Mouse (Mus musculus) kidney, adult 2 months (tissue): ENCODE measurements around the gene Daam1. TPM values are rescaled to one million over a fixed set of nuclear protein-coding genes. Genes with fewer than 3 reads are reported as not detected.

Experiments used
- DNase-seq: peaks from one replicate; pipeline ENCODE4 v3.0.0; 2021
- H3K27ac ChIP-seq: fragments of 200-500 bp; 2 replicates; pipeline ENCODE4 v1.5.1; 2012; ENCODE audit warnings: low read depth, low read length, control low read depth, inconsistent platforms; ENCODE audit not compliant: insufficient read depth
- H3K27me3 ChIP-seq: fragments of 200-500 bp; replicated peaks from 2 replicates; pipeline ENCODE4 v1.6.1; 2012; ENCODE audit warnings: mild to moderate bottlenecking, moderate library complexity, low read length, inconsistent platforms; ENCODE audit not compliant: control insufficient read depth, insufficient read depth
- H3K36me3 ChIP-seq: fragments of 200-500 bp; 2 replicates; pipeline ENCODE4 v1.6.1; 2012; ENCODE audit warnings: mild to moderate bottlenecking, moderate library complexity, low read length, inconsistent platforms; ENCODE audit not compliant: control insufficient read depth, insufficient read depth
- H3K4me1 ChIP-seq: fragments of 200-500 bp; 2 replicates; pipeline ENCODE4 v1.6.1; 2011; ENCODE audit warnings: low read length; ENCODE audit not compliant: control insufficient read depth, insufficient read depth
- H3K4me3 ChIP-seq: fragments of 200-500 bp; 2 replicates; pipeline ENCODE4 v1.5.1; 2011; ENCODE audit warnings: mild to moderate bottlenecking, low read depth, low read length, control low read depth; ENCODE audit not compliant: insufficient read depth
- CTCF ChIP-seq: fragments of 200-500 bp; conservative IDR thresholded peaks from 2 replicates; pipeline ENCODE4 v1.5.1; 2011; ENCODE audit warnings: low read depth, mild to moderate bottlenecking, control low read depth, low read length, moderate library complexity, mixed read lengths; ENCODE audit not compliant: insufficient read depth, insufficient read length
- POLR2A ChIP-seq: fragments of 200-500 bp; IDR thresholded peaks from one replicate; pipeline ENCODE4 v1.6.1; 2011; ENCODE audit warnings: low read depth, low read length, control low read depth
- WGBS: fragments of 180-500 bp; shearing (Covaris S2); methylation state at CpG from one replicate; pipeline ENCODE4 v1.1.7; 2018; 5-methylcytosine and 5-hydroxymethylcytosine counted together
- polyA plus RNA-seq: library from polyadenylated mRNA; depleted of rRNA; stranded (reverse); fragments of >200 nt; gene quantifications from 2 replicates; pipeline ENCODE4 v1.2.3, GENCODE M21; 2012; rRNA removed

The Daam1 gene
- 4.7 and 5.2 TPM in 2 replicates for polyA plus RNA-seq

GRCm38 (mm10) chr12:71830607-71831257 lies at the start of gene Daam1:
TSS of gene Daam1 (plus strand) at chr12:71831078.
- Histone ChIP-seq H3K4me1 (peaks cover 16% of the 10 kb centered on the region; the same call in 1 of the 2 replicates), H3K36me3 (no peaks in the 10 kb centered on the region), H3K27ac (peak within 1 kb of the TSS; percentile 81), H3K27me3 (no peaks in the 10 kb centered on the region), H3K4me3 (peak within 1 kb of the TSS; percentile 93)
- DNase-seq, result peak; percentile 99
- WGBS, result under 1% methylated on average over 35 of the region's 35 CpGs
- TF ChIP-seq CTCF, result peak; percentile 57
- peak; percentile 96 for TF ChIP-seq POLR2A

- Histone ChIP-seq H3K4me1 (no peaks in the 10 kb centered on the region), H3K27me3 (no peaks in the 10 kb centered on the region; the same call in 1 of the 2 replicates), H3K27ac (no peak overlapping the region), H3K4me3 (no peak overlapping the region), H3K36me3 (no peaks in the 10 kb centered on the region)
- WGBS, result 44% methylated on average over 7 of the region's 7 CpGs
- no peak for TF ChIP-seq CTCF
- TF ChIP-seq POLR2A, result no peak
- DNase-seq, result peak; percentile 40
These were observed 49.7 kb upstream of the Daam1 start for GRCm38 (mm10) chr12:71781220-71781619.

- Histone ChIP-seq H3K4me1 (no peaks in the 10 kb centered on the region), H3K4me3 (no peak overlapping the region), H3K27me3 (no peaks in the 10 kb centered on the region; the same call in 1 of the 2 replicates), H3K36me3 (no peaks in the 10 kb centered on the region), H3K27ac (no peak overlapping the region)
- 55% methylated on average over 3 of the region's 3 CpGs for WGBS
- DNase-seq, result peak; percentile 53
- TF ChIP-seq CTCF (no peak), POLR2A (no peak)
These were observed 46.9 kb upstream of the Daam1 start for GRCm38 (mm10) chr12:71783970-71784369.

- DNase-seq, result no peak
- 59% methylated on average over 11 of the region's 11 CpGs for WGBS
- Histone ChIP-seq H3K4me1 (no peaks in the 10 kb centered on the region), H3K4me3 (no peak overlapping the region), H3K27ac (no peak overlapping the region), H3K36me3 (no peaks in the 10 kb centered on the region), H3K27me3 (no peaks in the 10 kb centered on the region; the same call in 1 of the 2 replicates)
- TF ChIP-seq POLR2A (no peak), CTCF (no peak)
These were observed 46.1 kb upstream of the Daam1 start for GRCm38 (mm10) chr12:71784666-71785255.

GRCm38 (mm10) chr12:71786521-71786920 lies 44.4 kb upstream of the Daam1 start:
- Histone ChIP-seq H3K27me3 (no peaks in the 10 kb centered on the region), H3K36me3 (no peaks in the 10 kb centered on the region), H3K4me1 (no peaks in the 10 kb centered on the region), H3K27ac (no peak overlapping the region), H3K4me3 (no peak overlapping the region)
- TF ChIP-seq POLR2A (no peak), CTCF (no peak)
- no peak for DNase-seq

GRCm38 (mm10) chr12:71788791-71789190 lies 42.1 kb upstream of the Daam1 start:
- no peaks in the 10 kb centered on the region for H3K36me3 ChIP-seq
- no peaks in the 10 kb centered on the region for H3K4me1 ChIP-seq
- peak; percentile 24 for DNase-seq
- no peak overlapping the region for H3K4me3 ChIP-seq
- WGBS, result 72% methylated on average over 4 of the region's 4 CpGs
- TF ChIP-seq POLR2A (no peak), CTCF (no peak)
- no peaks in the 10 kb centered on the region for H3K27me3 ChIP-seq
- no peak overlapping the region for H3K27ac ChIP-seq

GRCm38 (mm10) chr12:71790581-71790980 lies 40.3 kb upstream of the Daam1 start:
- DNase-seq, result no peak
- H3K4me3 ChIP-seq, result no peak overlapping the region
- no peaks in the 10 kb centered on the region for H3K27me3 ChIP-seq
- WGBS, result 94% methylated on average over 1 of the region's 1 CpGs
- H3K4me1 ChIP-seq, result no peaks in the 10 kb centered on the region
- TF ChIP-seq POLR2A, result no peak
- H3K36me3 ChIP-seq, result no peaks in the 10 kb centered on the region
- no peak overlapping the region for H3K27ac ChIP-seq
